Mouse (Mus musculus) retina, embryonic 14.5 days (tissue): ENCODE results near the gene Mtln.

ENCODE experiments used
- DNase-seq: peaks from one replicate; pipeline ENCODE4 v3.0.0-alpha.2; 2015; ENCODE audit warnings: low spot score

Mtln gene

GRCm38 (mm10) chr2:127754113-127754512 lies 38.2 kb downstream of the Mtln start:
- no peak for DNase-seq

DNA sequence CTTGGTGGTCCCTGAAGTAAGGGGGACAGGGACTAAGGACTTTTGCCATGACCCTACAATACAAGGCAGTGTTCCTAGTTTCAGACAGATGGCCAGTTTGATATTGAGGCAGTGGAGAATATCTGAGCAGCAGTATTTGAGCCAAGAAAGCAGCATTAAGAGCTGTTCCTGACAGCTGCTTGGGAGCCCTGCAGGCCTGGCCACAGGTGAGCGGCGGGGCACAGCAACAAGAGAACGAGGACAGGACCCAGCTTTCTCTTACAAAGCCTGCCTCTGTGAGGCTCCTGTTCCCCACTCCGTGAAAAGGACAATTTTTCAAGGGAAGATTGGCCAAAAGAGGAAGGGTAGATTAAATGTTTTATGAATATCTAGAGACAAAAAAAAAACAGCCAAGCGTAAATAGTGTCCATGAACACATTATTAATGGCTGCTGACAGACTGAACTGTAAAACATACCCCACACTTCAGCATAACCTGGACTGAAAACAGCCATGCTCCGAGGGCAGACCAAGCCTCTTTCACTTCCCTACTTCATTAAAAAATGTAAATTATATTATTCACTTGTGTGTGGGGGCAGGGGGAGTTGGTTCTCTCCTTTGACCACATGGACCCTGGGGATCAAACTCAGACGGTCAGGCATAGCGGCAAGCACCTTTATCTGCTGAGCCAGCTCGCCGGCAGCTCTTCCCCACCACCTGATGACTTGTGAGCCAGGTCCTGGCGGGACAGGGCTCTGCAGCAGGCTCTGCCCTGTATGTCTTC lies 40.3 kb downstream of the Mtln start:
- DNase-seq, result no peak

- DNase-seq, result no peak
These were observed 42.9 kb downstream of the Mtln start for GRCm38 (mm10) chr2:127749376-127749775.

GRCm38 (mm10) chr2:127748316-127748715 lies 44.0 kb downstream of the Mtln start:
- DNase-seq, result no peak

GRCm38 (mm10) chr2:127742637-127743036 lies 49.7 kb downstream of the Mtln start:
- no peak for DNase-seq
